Mouse (Mus musculus) limb, embryonic 10.5 days (tissue): ENCODE results near the gene Olfr469. TPM values are rescaled to one million over a fixed set of nuclear protein-coding genes. Genes with fewer than 3 reads are reported as not detected.

ENCODE experiments used
- polyA plus RNA-seq: library from polyadenylated mRNA; unstranded; fragments of >200 nt; fragmentation: Nextera tagmentation; extraction: Ambion mirVana; gene quantifications from 2 replicates; pipeline ENCODE4 v1.2.1, GENCODE M21; 2016

Gene Olfr469
- polyA plus RNA-seq, 1 experiment from 2014 or later = not detected

Other genes with a start within 250 kb of the Olfr469 start
- gene Ppfibp2, start 230.3 kb downstream of the Olfr469 start, polyA plus RNA-seq = 22.0 and 24.9 TPM in 2 replicates
- gene 5330417H12Rik, start 200.4 kb downstream of the Olfr469 start, polyA plus RNA-seq = not detected in 2 replicates
- 0.23 and 0.30 TPM in 2 replicates for gene Cyb5r2, start 67.5 kb downstream of the Olfr469 start, polyA plus RNA-seq
- not detected in 2 replicates for gene Ovch2, start 24.3 kb downstream of the Olfr469 start, polyA plus RNA-seq
- gene Olfr467, start 13.3 kb downstream of the Olfr469 start, polyA plus RNA-seq = not detected in 2 replicates
- gene Olfr470, start 21.9 kb upstream of the Olfr469 start, polyA plus RNA-seq = not detected in 2 replicates
- not detected in 2 replicates for gene Olfr472, start 72.4 kb upstream of the Olfr469 start, polyA plus RNA-seq
- gene Olfr473, start 104.9 kb upstream of the Olfr469 start, polyA plus RNA-seq = not detected in 2 replicates
- not detected in 2 replicates for gene Olfr474, start 129.1 kb upstream of the Olfr469 start, polyA plus RNA-seq
- gene Olfr476, start 139.3 kb upstream of the Olfr469 start, polyA plus RNA-seq = not detected in 2 replicates
- not detected in 2 replicates for gene Olfr477, start 161.2 kb upstream of the Olfr469 start, polyA plus RNA-seq
- gene Olfr478, start 208.4 kb upstream of the Olfr469 start, polyA plus RNA-seq = not detected in 2 replicates
- not detected in 2 replicates for gene Olfr479, start 225.2 kb upstream of the Olfr469 start, polyA plus RNA-seq
- not detected in 2 replicates for gene Olfr480, start 241.8 kb upstream of the Olfr469 start, polyA plus RNA-seq